Mouse (Mus musculus) erythroid progenitor cell, adult 5-6 weeks (primary cell): ENCODE data around the gene Grid2. TPM values are rescaled to one million over a fixed set of nuclear protein-coding genes. Genes with fewer than 3 reads are reported as not detected.

Experiments
- ATAC-seq: replicated peaks from 2 replicates; pipeline ENCODE4 v1.8.0; 2016; ENCODE audit warnings: moderate number of reproducible peaks, mild to moderate bottlenecking, moderate TSS enrichment, inconsistent platforms; ENCODE audit not compliant: poor library complexity, low FRiP score, severe bottlenecking
- total RNA-seq, 2 experiments: library from RNA; stranded (forward) in 1 of 2; stranded (reverse) in 1 of 2; fragments of 150-400 nt in 1 of 2; fragments of 186-747, 209-891 nt in 1 of 2; gene quantifications; 2 replicates each; pipeline versions ENCODE4 v1.2.3 to v1.2.4; 2015 to 2017; ENCODE audit warnings: low replicate concordance in 2 of 2

The Grid2 gene
- total RNA-seq, 2 experiments from 2014 or later: not detected

DNA sequence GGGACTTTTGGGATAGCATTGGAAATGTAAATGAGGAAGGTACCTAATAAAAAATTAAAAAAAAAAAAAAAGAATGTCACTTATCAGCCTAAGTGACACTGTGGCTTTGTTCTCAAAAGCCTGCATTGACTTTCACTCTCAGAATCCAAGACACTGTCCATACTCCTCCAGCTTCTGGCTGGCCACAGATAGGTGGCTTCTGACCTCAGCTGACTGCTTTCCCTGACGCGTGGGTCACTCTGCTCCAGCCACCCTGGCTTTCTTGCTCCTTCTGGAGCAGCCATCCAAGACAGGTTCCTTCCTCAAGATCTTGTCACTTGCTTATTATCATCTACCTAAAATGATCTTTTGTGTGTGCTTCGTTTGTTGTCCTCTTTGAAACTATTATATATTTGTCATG is 1298.0 kb downstream of the Grid2 start:
- ATAC-seq: no peak

DNA sequence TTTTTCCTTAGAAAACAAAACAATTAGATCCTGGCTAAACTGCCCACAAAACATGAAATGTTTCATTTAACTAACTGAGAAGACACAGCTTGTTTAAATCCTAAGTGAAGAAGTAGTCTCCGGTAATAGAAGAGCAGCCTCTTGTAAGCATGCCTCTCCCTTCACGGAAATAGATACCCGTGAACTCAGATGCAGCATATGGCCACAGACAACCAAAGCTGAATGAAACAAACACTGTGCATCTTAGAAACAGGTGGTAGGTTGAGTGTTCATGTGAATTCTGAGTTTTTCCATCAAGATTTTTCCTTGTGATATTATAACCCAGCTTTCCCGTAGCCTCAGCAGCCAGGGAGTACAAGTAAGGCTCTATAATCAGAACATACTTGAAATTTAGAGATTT is 1299.5 kb downstream of the Grid2 start:
- ATAC-seq: no peak

DNA sequence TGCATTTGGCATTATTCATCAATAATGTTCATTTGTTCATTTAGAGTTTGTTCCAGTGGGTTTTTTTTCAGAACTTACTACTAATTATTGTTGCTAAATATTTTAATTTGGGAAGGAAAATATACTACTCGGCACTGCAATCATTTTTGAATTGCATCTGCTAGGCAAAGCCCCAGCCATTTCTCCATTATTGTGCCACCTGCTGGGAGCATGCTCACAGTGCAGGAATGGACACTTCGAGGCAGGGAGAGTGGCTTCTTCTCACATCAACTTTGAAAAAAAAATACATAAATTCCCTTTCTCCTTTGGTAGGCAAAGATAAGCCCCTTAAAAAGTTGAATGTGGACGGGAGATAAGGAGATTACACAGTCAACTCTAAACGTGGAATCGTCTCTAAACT is 1312.9 kb downstream of the Grid2 start:
- ATAC-seq: no peak

DNA sequence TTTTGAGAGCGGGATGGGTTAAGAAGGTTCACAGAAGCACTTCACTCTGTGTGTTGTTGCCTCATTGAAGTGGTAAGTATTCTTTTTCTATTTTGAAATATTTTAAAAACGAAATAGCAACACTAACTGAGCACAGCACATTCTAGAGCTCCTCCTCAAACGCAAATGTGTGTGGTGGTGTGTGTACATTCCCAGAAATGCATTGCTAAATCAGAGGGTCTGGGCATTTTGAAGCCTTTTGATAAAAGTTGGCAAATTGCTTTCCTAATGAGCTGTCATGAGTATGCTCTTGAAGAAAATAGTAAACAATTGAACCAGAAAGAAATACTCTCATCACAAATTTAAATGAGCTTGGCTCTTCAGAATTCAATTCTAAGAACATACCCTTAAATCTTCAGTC is 1325.7 kb downstream of the Grid2 start:
- ATAC-seq: no peak

DNA sequence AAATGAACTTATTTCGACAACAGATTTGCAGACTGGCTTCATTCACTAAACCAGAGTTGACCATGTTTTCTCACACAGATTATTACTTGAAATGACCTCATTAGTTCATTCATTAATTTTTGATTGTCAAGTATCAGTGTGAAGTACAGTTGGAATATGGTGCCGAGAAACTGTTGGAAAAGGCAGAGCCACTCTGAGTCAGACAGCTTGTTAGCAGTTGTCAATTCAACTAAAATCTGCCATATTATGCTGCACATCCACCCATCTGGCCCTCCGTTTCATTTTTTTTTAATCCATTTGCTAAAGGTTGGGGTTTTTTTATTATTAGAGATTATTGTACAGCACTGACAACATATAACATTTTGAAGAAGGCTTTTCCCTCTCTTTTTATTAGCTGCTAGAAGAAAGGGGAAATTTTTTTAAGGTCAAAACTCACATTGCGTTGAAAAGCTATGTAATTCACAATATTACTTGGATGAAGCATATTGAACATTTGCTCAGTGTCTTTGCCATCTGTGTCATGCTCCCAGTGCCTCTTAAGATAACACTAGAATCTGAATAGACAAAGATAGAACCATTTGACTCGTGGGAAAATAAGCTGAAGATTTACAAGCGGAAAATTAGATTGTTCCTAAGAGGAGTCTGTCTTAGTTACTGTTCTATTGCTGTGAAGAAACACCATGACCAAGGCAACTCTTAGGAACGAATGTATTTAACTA is 1333.0 kb downstream of the Grid2 start:
- ATAC-seq: no peak

DNA sequence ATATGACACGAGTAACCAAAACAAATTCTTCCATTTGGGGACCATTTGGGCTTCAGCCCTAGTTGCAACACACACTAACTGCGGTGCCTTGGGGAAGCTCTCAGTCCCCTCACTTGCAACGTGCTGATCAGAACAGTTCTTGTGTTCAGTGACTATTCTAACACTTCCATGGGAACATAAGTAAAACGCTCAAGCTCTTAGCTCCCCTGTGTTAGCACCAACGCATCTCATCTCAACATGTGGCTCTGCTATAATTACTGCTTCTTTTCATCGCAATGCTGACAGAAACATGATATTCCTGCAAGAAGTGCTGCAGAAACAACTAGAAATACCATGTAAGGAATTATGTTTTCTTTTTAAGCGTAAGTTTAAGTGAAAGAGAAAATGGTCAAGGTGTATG is 1340.6 kb downstream of the Grid2 start:
- no peak for ATAC-seq

GRCm38 (mm10) chr6:64596835-64597234 is 1341.2 kb downstream of the Grid2 start:
- ATAC-seq: no peak

DNA sequence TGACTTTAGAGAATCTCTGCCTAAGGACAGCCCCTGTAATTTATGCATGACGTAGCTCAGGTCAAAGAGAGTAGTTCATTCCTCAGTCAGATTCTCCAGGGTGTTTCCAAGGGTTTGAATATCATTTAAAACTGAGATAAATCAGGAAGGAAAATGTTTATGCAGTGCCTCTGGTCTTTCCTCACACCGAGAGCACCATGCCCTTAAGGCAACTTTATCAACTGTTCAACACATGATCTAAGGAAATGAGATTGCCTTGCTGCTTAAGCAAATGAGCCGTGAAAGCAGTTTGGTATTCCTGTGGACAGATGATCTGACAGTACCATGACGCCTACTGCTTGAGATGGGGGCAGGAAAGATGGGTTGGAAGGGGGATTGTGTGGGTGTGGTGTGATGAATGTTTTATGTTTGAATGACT is 1342.5 kb downstream of the Grid2 start:
- ATAC-seq: no peak

- no peak for ATAC-seq
Observed at GRCm38 (mm10) chr6:64605753-64606152, 1350.1 kb downstream of the Grid2 start.

GRCm38 (mm10) chr6:64607041-64607440 is 1351.4 kb downstream of the Grid2 start:
- ATAC-seq: no peak

GRCm38 (mm10) chr6:64607942-64608341 is 1352.3 kb downstream of the Grid2 start:
- ATAC-seq: no peak

DNA sequence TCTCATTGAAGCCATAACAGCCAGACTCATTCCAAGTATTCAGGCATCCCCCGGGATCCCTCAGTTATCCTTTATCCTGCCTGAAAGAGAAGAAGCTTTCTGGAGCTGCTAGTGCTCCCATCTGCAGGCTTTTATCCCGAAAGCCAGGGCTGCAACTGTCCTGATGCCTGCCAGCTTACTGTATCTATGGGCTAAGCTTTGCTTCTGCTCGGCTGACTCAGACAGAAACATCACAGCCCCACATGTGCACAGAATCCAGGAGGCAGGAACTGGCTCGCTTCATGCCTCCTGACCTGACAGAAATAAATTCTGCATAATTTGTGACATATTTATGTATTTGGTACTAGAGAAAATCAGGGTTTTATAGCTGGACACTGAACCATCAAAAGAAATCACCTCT is 1361.2 kb downstream of the Grid2 start:
- no peak for ATAC-seq

DNA sequence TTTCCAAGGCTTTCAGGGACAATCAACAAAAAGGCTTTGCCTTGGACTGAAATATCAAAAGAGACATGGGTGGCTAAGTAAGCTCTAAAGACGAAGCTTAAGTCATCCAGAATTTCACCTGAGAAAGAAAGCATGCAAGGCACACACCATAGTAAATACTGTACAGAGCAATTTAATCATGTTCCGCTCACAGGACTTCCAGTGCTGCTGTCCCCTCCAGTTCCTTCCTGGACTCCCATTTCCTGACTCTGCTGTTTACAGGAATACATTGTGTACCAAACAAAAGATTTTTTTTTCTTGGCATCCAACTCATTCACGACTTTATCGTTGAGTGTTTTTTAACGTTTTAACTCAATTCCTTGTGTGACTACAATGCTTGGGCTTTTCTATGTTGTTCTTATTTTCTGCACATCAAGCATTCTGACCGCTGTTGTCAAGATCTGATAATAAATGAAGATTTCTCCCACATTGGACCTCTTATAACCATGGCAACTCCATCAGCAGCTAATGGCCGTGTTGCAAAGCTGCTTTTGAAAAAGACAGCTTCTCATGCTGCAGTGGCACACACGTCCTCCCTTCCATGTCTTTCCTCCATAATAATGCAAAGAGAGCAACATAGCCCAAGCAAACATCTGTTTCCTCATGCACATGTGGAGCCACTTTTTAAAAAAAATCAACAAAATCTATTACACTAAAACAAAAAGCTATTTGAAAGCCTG is 1361.9 kb downstream of the Grid2 start:
- no peak for ATAC-seq

- no peak for ATAC-seq
Observed at GRCm38 (mm10) chr6:64623404-64623803, 1367.7 kb downstream of the Grid2 start.

DNA sequence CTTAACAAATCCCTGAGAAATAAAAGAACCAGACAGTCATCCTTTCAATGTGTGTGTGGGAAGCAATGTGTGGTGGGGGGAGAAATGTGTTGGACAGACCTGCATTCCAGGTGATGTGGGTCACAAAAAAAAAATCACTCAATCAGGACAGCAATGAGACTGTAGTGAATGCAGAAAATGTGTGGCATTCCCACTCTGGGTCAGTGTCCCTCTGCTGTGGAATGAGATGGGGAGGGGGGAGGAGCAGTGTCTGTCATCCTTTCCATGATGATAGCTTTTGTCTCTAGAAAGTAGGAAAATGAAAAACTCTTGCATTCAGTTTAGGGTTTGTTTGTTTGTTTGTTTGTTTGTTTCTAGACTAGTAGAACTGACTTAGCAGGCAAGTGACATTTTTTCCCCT is 1392.0 kb downstream of the Grid2 start:
- ATAC-seq: no peak

DNA sequence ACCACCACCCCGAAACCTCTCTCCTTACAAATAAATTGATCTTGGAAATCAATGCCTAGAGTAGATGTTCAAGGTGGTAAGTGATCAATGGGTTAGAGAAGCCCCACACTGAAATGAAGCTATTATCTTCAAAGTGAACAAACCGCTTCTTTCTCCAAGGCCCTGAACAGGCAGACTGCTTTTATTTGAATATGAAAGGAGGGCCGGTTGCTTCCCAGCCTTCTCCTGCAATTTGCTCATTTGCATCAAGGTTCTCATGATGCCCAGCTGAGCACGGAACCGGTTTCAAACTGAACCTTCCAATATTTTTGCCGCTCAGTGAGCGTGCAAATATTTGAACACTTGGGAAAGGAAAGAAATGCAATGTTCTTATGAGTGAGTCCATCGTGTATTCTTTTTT is 1392.5 kb downstream of the Grid2 start:
- ATAC-seq: no peak

- no peak for ATAC-seq
Observed at GRCm38 (mm10) chr6:64649296-64650226, 1393.9 kb downstream of the Grid2 start.

GRCm38 (mm10) chr6:64650765-64651164 is 1395.1 kb downstream of the Grid2 start:
- ATAC-seq: no peak

- ATAC-seq: no peak
Observed at GRCm38 (mm10) chr6:64671010-64671409, 1415.3 kb downstream of the Grid2 start.

DNA sequence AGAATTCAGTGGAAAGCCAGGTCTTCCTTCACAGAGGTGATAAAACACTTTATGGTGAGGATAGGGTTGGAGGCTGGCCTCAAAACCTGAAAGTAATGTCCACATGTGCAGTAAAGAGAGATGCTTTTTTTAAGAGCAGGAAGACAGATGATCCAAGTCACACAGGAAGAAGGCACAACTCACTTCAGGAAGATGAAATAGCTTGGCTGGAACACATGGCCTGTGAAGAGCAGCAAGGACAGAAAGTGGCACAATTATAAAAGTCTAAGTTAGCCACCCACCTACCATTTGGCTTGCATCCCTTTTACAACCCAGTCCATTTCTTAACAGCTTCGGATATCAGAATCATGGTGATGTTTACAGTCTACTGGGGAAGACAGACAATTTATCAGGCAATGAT is 1423.1 kb downstream of the Grid2 start:
- no peak for ATAC-seq

DNA sequence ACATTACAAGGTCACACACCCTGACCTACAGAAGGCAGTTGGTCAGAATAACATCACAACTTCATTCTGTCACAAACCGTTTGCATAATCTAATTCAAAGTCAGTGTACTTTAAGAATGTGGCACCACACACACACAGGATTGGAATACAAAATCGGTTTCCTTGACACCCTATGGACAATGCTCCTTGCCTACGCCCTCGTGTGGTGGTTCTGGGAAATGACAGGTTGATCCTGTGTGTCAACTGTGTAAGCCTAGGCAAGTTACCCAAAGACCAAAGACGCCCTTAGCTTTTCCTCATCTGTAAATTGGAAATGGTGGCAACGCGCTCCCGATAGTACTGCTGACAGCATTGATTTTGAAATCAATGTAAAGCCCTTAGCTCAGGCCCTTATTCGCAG is 1428.3 kb downstream of the Grid2 start:
- no peak for ATAC-seq
